ENCODE assay signal across 12 mouse cellular contexts in the genomic region with DNA sequence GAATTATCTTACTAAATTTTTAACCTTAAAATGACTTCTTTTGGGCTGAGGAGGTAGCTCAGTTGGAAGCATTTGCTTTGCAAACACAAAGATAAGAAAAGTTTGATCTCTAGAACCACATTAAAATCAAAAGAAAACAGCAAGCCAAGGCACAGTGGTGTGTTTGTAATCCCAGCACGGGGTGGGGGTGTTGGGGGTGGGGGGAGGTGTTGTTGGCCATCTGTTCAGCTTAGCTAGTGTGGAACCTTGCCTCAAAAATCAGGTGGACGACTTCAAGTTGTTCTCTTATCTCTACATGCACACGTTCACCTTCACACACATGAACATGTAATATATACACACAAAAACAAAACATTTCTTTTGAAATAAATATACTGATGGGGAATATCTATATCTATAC.
DNase-seq lines count a peak whose midpoint lies in the region.
"Had no signal": no experiment of that assay in that cellular context is flagged by ENCODE, and none has a peak within 500 bp of the region (broad histone marks: within the 10 kb centered on the region; RNA-seq: fewer than 3 reads in every experiment).

No protein-coding gene starts in this region.

- peak; percentile 67 to 72 for DNase-seq in cerebellum, postnatal 10 days
- no peak for DNase-seq in cerebellum, adult 11 months
- peak; percentile 39 to 64 for DNase-seq in cerebellum, postnatal 25 days
- DNase-seq in cerebellum, postnatal 4 days (ENCODE audit: low spot score in 2 of 2), result no peak
- peak; percentile 23 for DNase-seq in brain, adult 2 months (ENCODE audit: low read depth, low spot score)
- DNase-seq: adrenal gland, adult 8-10 months; adrenal gland, postnatal 14 days; adrenal gland, postnatal 36 days; B cell, adult 2 months; cerebellum, adult 11-12 months; cerebellum, adult 9-10 months; embryo, embryonic 11 days had no signal

Comparison
In these comparisons a context has a peak if more than half of its experiments do, and no peak if none do; other contexts are left out.
1. DNase-seq: peak in cerebellum, postnatal 10 days (2 of 2), cerebellum, postnatal 25 days (2 of 2) and brain, adult 2 months (single experiment); none in cerebellum, adult 11 months (single experiment) and cerebellum, postnatal 4 days (0 of 2).